Mouse (Mus musculus): Measurements from ENCODE around the gene Trp73. TPM values are rescaled to one million over a fixed set of nuclear protein-coding genes. Genes with fewer than 3 reads are reported as not detected.

Gene Trp73
- 0.13 and 0.33 TPM in 2 replicates for polyA plus RNA-seq (2015; fragmentation: Nextera tagmentation; extraction: Ambion mirVana)

- ATAC-seq = no peak
- Histone ChIP-seq H3K9me3 (no peaks in the 10 kb centered on the region), H3K4me2 (replicated peaks) (peak within 1 kb of the TSS; percentile 93), H3K9ac (peak within 1 kb of the TSS; percentile 42), H3K27me3 (replicated peaks) (peaks cover 55% of the 10 kb centered on the region), H3K4me1 (replicated peaks) (peaks cover 23% of the 10 kb centered on the region), H3K27ac (no peak within 1 kb of the TSS), H3K4me3 (replicated peaks) (peak within 1 kb of the TSS; percentile 45), H3K36me3 (no peaks in the 10 kb centered on the region)
- WGBS = 0% methylated on average over 4 of the region's 4 CpGs
These were observed at the start of gene Trp73 for GRCm38 (mm10) chr4:154140182-154140212. TSS of gene Trp73 (minus strand) at chr4:154140208.

- Histone ChIP-seq H3K36me3 (no peaks in the 10 kb centered on the region), H3K27me3 (replicated peaks) (no peaks in the 10 kb centered on the region), H3K4me3 (replicated peaks) (no peak overlapping the region), H3K27ac (no peak overlapping the region), H3K9ac (no peak overlapping the region), H3K4me1 (replicated peaks) (no peaks in the 10 kb centered on the region), H3K9me3 (no peaks in the 10 kb centered on the region), H3K4me2 (replicated peaks) (no peak overlapping the region)
- no peak for ATAC-seq
- 61% methylated on average over 8 of the region's 8 CpGs for WGBS
These were observed 48.9 kb upstream of the Trp73 start for GRCm38 (mm10) chr4:154188948-154189347.

- 57% methylated on average over 11 of the region's 11 CpGs for WGBS
- Histone ChIP-seq H3K4me1 (replicated peaks) (no peaks in the 10 kb centered on the region), H3K27ac (no peak overlapping the region), H3K27me3 (replicated peaks) (no peaks in the 10 kb centered on the region), H3K9ac (no peak overlapping the region), H3K36me3 (no peaks in the 10 kb centered on the region), H3K4me2 (replicated peaks) (no peak overlapping the region), H3K4me3 (replicated peaks) (no peak overlapping the region), H3K9me3 (no peaks in the 10 kb centered on the region)
- ATAC-seq = no peak
These were observed 46.1 kb upstream of the Trp73 start for GRCm38 (mm10) chr4:154186002-154186537.

- WGBS = 77% methylated on average over 5 of the region's 5 CpGs
- no peaks in the 10 kb centered on the region for H3K9me3 ChIP-seq
- H3K27me3 ChIP-seq (replicated peaks) = no peaks in the 10 kb centered on the region
- ATAC-seq = no peak
- H3K36me3 ChIP-seq = no peaks in the 10 kb centered on the region
- no peak overlapping the region for H3K27ac ChIP-seq
- no peak overlapping the region for H3K4me3 ChIP-seq (replicated peaks)
- H3K4me1 ChIP-seq (replicated peaks) = no peaks in the 10 kb centered on the region
- no peak overlapping the region for H3K4me2 ChIP-seq (replicated peaks)
- H3K9ac ChIP-seq = no peak overlapping the region
These were observed 45.0 kb upstream of the Trp73 start for GRCm38 (mm10) chr4:154185001-154185400.

GRCm38 (mm10) chr4:154183566-154183965 is 43.6 kb upstream of the Trp73 start:
- Histone ChIP-seq H3K4me2 (replicated peaks) (no peak overlapping the region), H3K9ac (no peak overlapping the region), H3K36me3 (no peaks in the 10 kb centered on the region), H3K9me3 (no peaks in the 10 kb centered on the region), H3K4me1 (replicated peaks) (no peaks in the 10 kb centered on the region), H3K27me3 (replicated peaks) (no peaks in the 10 kb centered on the region), H3K27ac (no peak overlapping the region), H3K4me3 (replicated peaks) (no peak overlapping the region)
- 67% methylated on average over 5 of the region's 5 CpGs for WGBS
- ATAC-seq = no peak

GRCm38 (mm10) chr4:154181001-154181400 is 41.0 kb upstream of the Trp73 start:
- H3K9me3 ChIP-seq = no peaks in the 10 kb centered on the region
- no peaks in the 10 kb centered on the region for H3K4me1 ChIP-seq (replicated peaks)
- no peak overlapping the region for H3K27ac ChIP-seq
- no peaks in the 10 kb centered on the region for H3K36me3 ChIP-seq
- WGBS = 44% methylated on average over 7 of the region's 7 CpGs
- no peak overlapping the region for H3K4me3 ChIP-seq (replicated peaks)
- H3K9ac ChIP-seq = no peak overlapping the region
- no peak overlapping the region for H3K4me2 ChIP-seq (replicated peaks)
- ATAC-seq = no peak
- no peaks in the 10 kb centered on the region for H3K27me3 ChIP-seq (replicated peaks)

GRCm38 (mm10) chr4:154177257-154177656 is 37.2 kb upstream of the Trp73 start:
- H3K4me2 ChIP-seq (replicated peaks) = no peak overlapping the region
- no peaks in the 10 kb centered on the region for H3K9me3 ChIP-seq
- peaks cover 19% of the 10 kb centered on the region for H3K27me3 ChIP-seq (replicated peaks)
- no peak overlapping the region for H3K27ac ChIP-seq
- ATAC-seq = peak; percentile 25; the same call in 1 of the 2 replicates
- H3K9ac ChIP-seq = no peak overlapping the region
- H3K4me1 ChIP-seq (replicated peaks) = no peaks in the 10 kb centered on the region
- no peak overlapping the region for H3K4me3 ChIP-seq (replicated peaks)
- WGBS = 51% methylated on average over 8 of the region's 8 CpGs
- H3K36me3 ChIP-seq = no peaks in the 10 kb centered on the region

- peak overlapping the region; percentile 52 for H3K4me3 ChIP-seq (replicated peaks)
- peaks cover 59% of the 10 kb centered on the region for H3K27me3 ChIP-seq (replicated peaks)
- H3K27ac ChIP-seq = no peak overlapping the region
- 40% methylated on average over 13 of the region's 13 CpGs for WGBS
- no peaks in the 10 kb centered on the region for H3K36me3 ChIP-seq
- H3K9ac ChIP-seq = no peak overlapping the region
- H3K4me1 ChIP-seq (replicated peaks) = peaks cover 23% of the 10 kb centered on the region
- no peaks in the 10 kb centered on the region for H3K9me3 ChIP-seq
- ATAC-seq = no peak
- H3K4me2 ChIP-seq (replicated peaks) = peak overlapping the region; percentile 89
These were observed 32.1 kb upstream of the Trp73 start for GRCm38 (mm10) chr4:154171931-154172604.

GRCm38 (mm10) chr4:154171151-154171930 is 31.3 kb upstream of the Trp73 start:
- peaks cover 59% of the 10 kb centered on the region for H3K27me3 ChIP-seq (replicated peaks)
- H3K4me2 ChIP-seq (replicated peaks) = peak overlapping the region; percentile 89
- peak overlapping the region; percentile 37 for H3K9ac ChIP-seq
- no peaks in the 10 kb centered on the region for H3K36me3 ChIP-seq
- no peak overlapping the region for H3K27ac ChIP-seq
- ATAC-seq = 0 out of 2 replicates have a peak, but pooled peaks have one; percentile 22
- H3K4me1 ChIP-seq (replicated peaks) = peaks cover 23% of the 10 kb centered on the region
- H3K9me3 ChIP-seq = no peaks in the 10 kb centered on the region
- H3K4me3 ChIP-seq (replicated peaks) = peak overlapping the region; percentile 52
- WGBS = 3% methylated on average over 37 of the region's 37 CpGs

GRCm38 (mm10) chr4:154170506-154171150 is 30.6 kb upstream of the Trp73 start, which contains the start of gene Megf6:
TSS of gene Megf6 (plus strand) at chr4:154170730.
- Histone ChIP-seq H3K36me3 (no peaks in the 10 kb centered on the region), H3K9me3 (no peaks in the 10 kb centered on the region), H3K27me3 (replicated peaks) (peaks cover 59% of the 10 kb centered on the region), H3K4me1 (replicated peaks) (peaks cover 23% of the 10 kb centered on the region), H3K4me3 (replicated peaks) (peak within 1 kb of the TSS; percentile 52), H3K9ac (peak within 1 kb of the TSS; percentile 37), H3K4me2 (replicated peaks) (peak within 1 kb of the TSS; percentile 89), H3K27ac (no peak within 1 kb of the TSS)
- 0% methylated on average over 52 of the region's 61 CpGs for WGBS
- peak; percentile 85 for ATAC-seq

GRCm38 (mm10) chr4:154170021-154170420 is 30.0 kb upstream of the Trp73 start:
- peak; percentile 23; the same call in 1 of the 2 replicates for ATAC-seq
- peak overlapping the region; percentile 52 for H3K4me3 ChIP-seq (replicated peaks)
- H3K27me3 ChIP-seq (replicated peaks) = peaks cover 59% of the 10 kb centered on the region
- H3K4me2 ChIP-seq (replicated peaks) = peak overlapping the region; percentile 89
- WGBS = 3% methylated on average over 15 of the region's 15 CpGs
- peaks cover 23% of the 10 kb centered on the region for H3K4me1 ChIP-seq (replicated peaks)
- H3K9me3 ChIP-seq = no peaks in the 10 kb centered on the region
- no peak overlapping the region for H3K27ac ChIP-seq
- peak overlapping the region; percentile 24 for H3K9ac ChIP-seq
- no peaks in the 10 kb centered on the region for H3K36me3 ChIP-seq

- H3K36me3 ChIP-seq = no peaks in the 10 kb centered on the region
- H3K9me3 ChIP-seq = no peaks in the 10 kb centered on the region
- ATAC-seq = no peak
- peaks cover 23% of the 10 kb centered on the region for H3K4me1 ChIP-seq (replicated peaks)
- no peak overlapping the region for H3K4me3 ChIP-seq (replicated peaks)
- no peak overlapping the region for H3K9ac ChIP-seq
- H3K4me2 ChIP-seq (replicated peaks) = no peak overlapping the region
- H3K27me3 ChIP-seq (replicated peaks) = peaks cover 37% of the 10 kb centered on the region
- WGBS = 22% methylated on average over 5 of the region's 5 CpGs
- no peak overlapping the region for H3K27ac ChIP-seq
These were observed 27.0 kb upstream of the Trp73 start for GRCm38 (mm10) chr4:154167053-154167452.

Measured in intestine, embryonic 15.5 days (tissue).